Mouse (Mus musculus): ENCODE results near the gene Aaed1.

DNA sequence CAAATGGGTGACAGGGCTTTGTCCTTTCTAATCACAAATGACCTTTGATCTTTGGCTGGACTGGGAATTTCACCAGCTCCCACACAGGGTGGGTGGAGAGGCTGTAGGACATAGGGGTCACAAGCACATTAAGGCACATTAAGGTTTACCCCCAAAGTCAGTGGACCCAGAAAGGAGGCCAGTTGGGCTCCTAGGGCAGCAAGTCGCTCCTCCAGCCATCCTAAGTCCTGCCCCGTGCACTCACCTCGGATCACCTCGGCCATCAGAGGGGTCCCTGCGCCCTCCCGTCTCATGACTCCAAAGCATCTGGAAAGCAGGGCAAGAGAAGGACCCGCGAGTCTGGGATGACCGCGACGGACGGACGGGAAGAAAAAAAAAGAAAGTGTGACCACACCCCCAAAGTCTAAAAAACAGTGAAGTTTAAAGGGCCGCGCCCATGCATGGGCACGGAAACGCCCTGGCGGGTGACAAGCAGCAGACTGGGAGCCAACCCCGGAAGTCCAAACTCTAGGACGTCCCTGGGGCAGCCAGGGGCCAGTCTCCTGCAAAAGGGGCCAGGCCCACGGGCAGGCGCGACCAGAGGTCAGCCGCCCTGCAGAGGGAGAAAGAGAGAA lies 64.2 kb downstream of the Aaed1 start:
- no peak for TF ChIP-seq CTCF (IDR thresholded peaks at IDR 0.05; ENCODE audit: low read depth)
- TF ChIP-seq EP300 (optimal IDR thresholded peaks at IDR 0.05) = no peak
